Mouse (Mus musculus) neural tube, postnatal 0 days (tissue): ENCODE measurements around the gene Olfr168. TPM values are rescaled to one million over a fixed set of nuclear protein-coding genes. Genes with fewer than 3 reads are reported as not detected.

Experiments used
- polyA plus RNA-seq: library from polyadenylated mRNA; unstranded; fragments of >200 nt; fragmentation: Nextera tagmentation; extraction: Ambion mirVana; gene quantifications from 2 replicates; pipeline ENCODE4 v1.2.1, GENCODE M21; 2015

Olfr168 gene
- polyA plus RNA-seq: not detected in 2 replicates

GRCm38 (mm10) chr16:19535455-19535854 is at the start of gene Olfr168:
TSS of gene Olfr168 (minus strand) at chr16:19535555.

GRCm38 (mm10) chr16:19571709-19572108 is 36.4 kb upstream of the Olfr168 start, which contains the start of gene Olfr169:
TSS of gene Olfr169 (minus strand) at chr16:19571809.

DNA sequence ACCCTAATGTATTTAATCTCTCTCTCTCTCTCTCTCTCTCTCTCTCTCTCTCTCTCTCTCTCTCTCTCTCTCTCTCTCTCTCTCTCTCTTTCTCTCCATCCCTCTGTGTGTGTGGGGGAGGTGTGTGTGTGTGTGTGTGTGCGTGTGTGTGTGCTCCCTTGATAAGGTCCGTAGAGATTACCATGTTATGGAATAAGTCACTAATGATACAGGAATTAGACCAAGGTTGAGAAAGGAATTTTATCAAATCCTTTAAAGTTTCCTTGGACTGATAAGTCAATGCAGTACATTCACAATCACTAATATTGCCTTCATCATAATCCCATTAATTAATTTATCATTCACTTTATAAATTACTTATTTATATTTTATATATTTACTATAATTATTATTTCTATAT is 13.2 kb downstream of the Olfr168 start, which contains the start of gene Olfr167:
Gene Olfr167, minus strand, starts transcription at position 101 of the 400 bp plus-strand sequence.

DNA sequence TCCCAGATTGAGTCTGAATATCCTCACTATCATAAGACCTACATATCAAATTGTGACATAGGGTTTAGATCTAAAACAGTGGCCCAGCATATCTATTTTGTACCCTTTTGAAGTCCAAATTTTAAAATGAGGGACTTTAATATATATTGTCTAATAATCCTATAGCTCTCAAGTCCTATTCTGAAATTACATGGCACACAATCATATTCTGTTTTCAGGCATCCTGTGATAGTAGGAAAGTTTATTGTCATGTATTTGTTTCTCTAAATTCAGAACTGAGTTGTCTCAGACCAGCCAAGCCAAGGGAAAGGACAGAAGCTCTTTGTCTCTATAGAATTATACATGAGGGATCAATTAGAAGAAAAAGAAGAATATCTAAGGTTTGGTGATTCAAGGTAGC is 52.0 kb downstream of the Olfr168 start, which contains the start of gene Olfr166:
Gene Olfr166, plus strand, starts transcription at position 301 of the 400 bp plus-strand sequence.

Other genes starting within 250 kb of the Olfr168 start
- not detected in 2 replicates for gene Olfr164, start 221.5 kb downstream of the Olfr168 start, polyA plus RNA-seq
- gene Olfr165, start 112.4 kb downstream of the Olfr168 start, polyA plus RNA-seq: not detected in 2 replicates
- gene Olfr166, start 51.9 kb downstream of the Olfr168 start, polyA plus RNA-seq: not detected in 2 replicates
- gene Olfr167, start 13.3 kb downstream of the Olfr168 start, polyA plus RNA-seq: not detected in 2 replicates
- gene Olfr169, start 36.3 kb upstream of the Olfr168 start, polyA plus RNA-seq: not detected in 2 replicates
- gene Olfr170, start 76.3 kb upstream of the Olfr168 start, polyA plus RNA-seq: not detected in 2 replicates
- gene Olfr171, start 94.4 kb upstream of the Olfr168 start, polyA plus RNA-seq: not detected in 2 replicates
- 0.06 TPM in 1 of 2 replicates, not detected in the other for gene Lamp3, start 170.8 kb upstream of the Olfr168 start, polyA plus RNA-seq
- gene B3gnt5, start 224.7 kb upstream of the Olfr168 start, polyA plus RNA-seq: 15.5 and 19.6 TPM in 2 replicates